Mouse (Mus musculus): Measurements from ENCODE around the gene Cers2. TPM values are rescaled to one million over a fixed set of nuclear protein-coding genes. Genes with fewer than 3 reads are reported as not detected.

Gene Cers2
- total and polyA plus RNA-seq, 2 experiments = 266 to 283 TPM

DNA sequence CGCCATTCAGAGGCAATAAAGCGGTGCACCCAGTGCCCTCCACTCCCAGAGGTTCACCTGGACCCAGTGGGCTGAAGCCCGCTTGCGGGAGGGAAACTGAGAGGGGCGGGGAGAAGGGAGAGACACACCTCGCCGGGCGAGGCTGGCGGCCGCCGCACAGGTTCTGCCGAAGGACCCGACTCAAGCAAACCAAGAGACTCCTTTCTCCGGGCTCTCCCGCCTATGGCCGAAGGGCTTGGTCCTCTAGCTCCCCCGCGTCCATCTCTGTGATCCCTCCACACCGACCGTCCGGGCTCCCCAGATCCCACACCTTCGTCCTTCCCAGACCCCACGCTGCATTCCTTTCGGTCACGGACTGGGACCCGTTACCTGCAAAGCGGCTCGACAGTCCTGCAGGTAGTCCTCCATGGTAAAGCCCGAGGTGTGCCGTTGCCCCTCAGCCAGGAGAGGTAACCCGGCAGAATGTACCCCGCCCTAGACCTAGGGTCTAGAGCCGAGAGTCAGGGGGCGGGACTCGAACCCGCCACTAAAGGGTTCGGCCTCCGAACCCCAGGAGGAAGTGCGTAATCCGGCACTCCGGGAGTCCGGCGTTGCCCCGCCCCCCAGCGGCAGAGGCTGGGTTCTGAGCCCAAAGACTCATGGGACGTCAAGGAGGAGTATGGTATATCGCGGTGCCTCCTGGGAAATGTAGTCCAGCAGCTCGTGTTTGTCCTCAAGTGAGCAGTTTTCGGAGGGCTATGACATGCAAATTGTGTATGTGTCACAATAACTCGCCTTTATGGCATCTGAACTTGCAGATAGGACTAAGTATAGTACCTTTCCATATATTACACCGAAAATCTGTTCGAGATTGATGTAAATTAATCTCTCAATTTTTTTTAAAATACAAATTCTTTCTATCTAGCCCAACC is 33.1 kb upstream of the Cers2 start, which contains the start of the genes Mindy1 and Prune1:
Gene Mindy1, plus strand, starts transcription at position 130 of the 911 bp plus-strand sequence.
Gene Prune1, minus strand, starts transcription at position 861 of the 911 bp plus-strand sequence.
- H3K36me3 ChIP-seq (ENCODE audit: control insufficient read depth, insufficient read depth, low read length) = no peaks in the 10 kb centered on the region
- peak; percentile 97 for DNase-seq (ENCODE audit: extremely low read depth, low read depth, low spot score)
- TF ChIP-seq CTCF (IDR thresholded peaks at IDR 0.05; ENCODE audit: low read depth, low read length) = no peak
- TF ChIP-seq POLR2A (IDR thresholded peaks at IDR 0.05; ENCODE audit: extremely low read depth, insufficient read depth, low read length) = 0 out of 2 replicates have a peak, but pooled peaks have one; percentile 33
- H3K27me3 ChIP-seq (ENCODE audit: control insufficient read depth, insufficient read depth, low read length) = no peaks in the 10 kb centered on the region
- H3K4me3 ChIP-seq (ENCODE audit: insufficient read depth, low read depth, low read length) = peak within 1 kb of the TSS; percentile 92
- H3K9ac ChIP-seq (ENCODE audit: low read depth, low read length) = peak within 1 kb of the TSS; percentile 92
- peak within 1 kb of the TSS; percentile 97 for H3K27ac ChIP-seq (replicated peaks; ENCODE audit: insufficient read depth, low read depth, low read length)
- WGBS = under 1% methylated on average over 53 of the region's 53 CpGs
- H3K79me2 ChIP-seq (ENCODE audit: control insufficient read depth, insufficient read depth, low read length) = peaks cover 23% of the 10 kb centered on the region; the same call in 1 of the 2 replicates
- H3K4me1 ChIP-seq (ENCODE audit: control insufficient read depth, insufficient read depth, low read length) = peaks cover 32% of the 10 kb centered on the region

- peak overlapping the region; percentile 90 for H3K9ac ChIP-seq (ENCODE audit: low read depth, low read length)
- no peak for TF ChIP-seq POLR2A (IDR thresholded peaks at IDR 0.05; ENCODE audit: extremely low read depth, insufficient read depth, low read length)
- TF ChIP-seq CTCF (IDR thresholded peaks at IDR 0.05; ENCODE audit: low read depth, low read length) = no peak
- H3K27ac ChIP-seq (replicated peaks; ENCODE audit: insufficient read depth, low read depth, low read length) = peak overlapping the region; percentile 97
- WGBS = under 1% methylated on average over 11 of the region's 11 CpGs
- H3K79me2 ChIP-seq (ENCODE audit: control insufficient read depth, insufficient read depth, low read length) = peaks cover 26% of the 10 kb centered on the region; the same call in 1 of the 2 replicates
- H3K36me3 ChIP-seq (ENCODE audit: control insufficient read depth, insufficient read depth, low read length) = peaks cover 6% of the 10 kb centered on the region; the same call in 1 of the 2 replicates
- H3K4me1 ChIP-seq (ENCODE audit: control insufficient read depth, insufficient read depth, low read length) = peaks cover 28% of the 10 kb centered on the region
- DNase-seq (ENCODE audit: extremely low read depth, low read depth, low spot score) = peak; percentile 92
- H3K27me3 ChIP-seq (ENCODE audit: control insufficient read depth, insufficient read depth, low read length) = no peaks in the 10 kb centered on the region
- H3K4me3 ChIP-seq (ENCODE audit: insufficient read depth, low read depth, low read length) = peak overlapping the region; percentile 83
These were observed 32.2 kb upstream of the Cers2 start for GRCm38 (mm10) chr3:95282381-95282864.

DNA sequence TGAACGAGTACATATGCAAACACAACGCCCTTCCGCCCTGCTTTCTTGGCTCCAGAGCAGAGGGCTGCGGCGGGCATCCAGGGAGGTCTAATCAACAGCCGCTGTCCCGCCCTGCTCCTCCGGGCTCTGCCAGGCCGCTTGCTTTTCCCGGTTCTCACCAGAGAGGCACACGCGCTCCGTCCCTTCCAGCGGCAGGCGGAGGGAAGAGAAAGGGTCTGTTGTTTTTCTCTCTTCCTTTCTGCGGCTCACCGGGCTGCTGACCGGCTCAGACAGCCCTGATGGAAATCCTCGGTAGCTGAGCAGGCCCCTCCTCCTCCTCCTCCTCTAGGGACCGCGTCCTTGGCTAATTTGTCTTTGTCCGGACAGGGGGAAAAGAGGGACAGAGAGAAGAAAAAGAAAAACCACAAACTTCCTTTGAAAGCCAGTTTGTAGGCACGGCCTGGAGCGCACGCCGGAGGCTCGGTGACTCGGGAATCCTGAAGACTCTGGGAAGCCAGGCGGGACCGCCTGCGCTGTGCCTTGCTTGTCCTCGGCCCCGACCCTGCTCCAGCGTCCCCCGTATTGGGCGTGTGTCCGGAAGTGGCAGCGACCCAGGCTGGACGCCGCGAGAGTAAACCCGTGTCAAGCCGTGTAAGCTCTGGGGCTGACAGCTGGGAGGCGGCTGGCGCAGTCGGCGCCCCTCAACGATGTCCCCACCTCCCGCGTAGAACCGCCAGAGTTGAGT is 31.6 kb upstream of the Cers2 start:
- TF ChIP-seq POLR2A (IDR thresholded peaks at IDR 0.05; ENCODE audit: extremely low read depth, insufficient read depth, low read length) = peak; percentile 60
- no peak; the same call in 1 of the 2 replicates for TF ChIP-seq CTCF (IDR thresholded peaks at IDR 0.05; ENCODE audit: low read depth, low read length)
- H3K4me3 ChIP-seq (ENCODE audit: insufficient read depth, low read depth, low read length) = peak overlapping the region; percentile 83
- H3K36me3 ChIP-seq (ENCODE audit: control insufficient read depth, insufficient read depth, low read length) = peaks cover 12% of the 10 kb centered on the region
- H3K27me3 ChIP-seq (ENCODE audit: control insufficient read depth, insufficient read depth, low read length) = no peaks in the 10 kb centered on the region
- H3K4me1 ChIP-seq (ENCODE audit: control insufficient read depth, insufficient read depth, low read length) = peaks cover 26% of the 10 kb centered on the region
- DNase-seq (ENCODE audit: extremely low read depth, low read depth, low spot score) = peak; percentile 80
- under 1% methylated on average over 51 of the region's 51 CpGs for WGBS
- H3K9ac ChIP-seq (ENCODE audit: low read depth, low read length) = peak overlapping the region; percentile 90
- peaks cover 26% of the 10 kb centered on the region; the same call in 1 of the 2 replicates for H3K79me2 ChIP-seq (ENCODE audit: control insufficient read depth, insufficient read depth, low read length)
- peak overlapping the region; percentile 97 for H3K27ac ChIP-seq (replicated peaks; ENCODE audit: insufficient read depth, low read depth, low read length)

- Histone ChIP-seq H3K4me3 (ENCODE audit: insufficient read depth, low read depth, low read length) (peak overlapping the region; percentile 83), H3K27me3 (ENCODE audit: control insufficient read depth, insufficient read depth, low read length) (no peaks in the 10 kb centered on the region), H3K79me2 (ENCODE audit: control insufficient read depth, insufficient read depth, low read length) (peaks cover 26% of the 10 kb centered on the region; the same call in 1 of the 2 replicates), H3K36me3 (ENCODE audit: control insufficient read depth, insufficient read depth, low read length) (peaks cover 17% of the 10 kb centered on the region), H3K4me1 (ENCODE audit: control insufficient read depth, insufficient read depth, low read length) (peaks cover 24% of the 10 kb centered on the region), H3K9ac (ENCODE audit: low read depth, low read length) (peak overlapping the region; percentile 90), H3K27ac (replicated peaks; ENCODE audit: insufficient read depth, low read depth, low read length) (peak overlapping the region; percentile 97)
- under 1% methylated on average over 7 of the region's 7 CpGs for WGBS
- no peak for TF ChIP-seq POLR2A (IDR thresholded peaks at IDR 0.05; ENCODE audit: extremely low read depth, insufficient read depth, low read length)
- no peak for TF ChIP-seq CTCF (IDR thresholded peaks at IDR 0.05; ENCODE audit: low read depth, low read length)
- no peak for DNase-seq (ENCODE audit: extremely low read depth, low read depth, low spot score)
These were observed 31.0 kb upstream of the Cers2 start for GRCm38 (mm10) chr3:95283589-95283941.

- H3K36me3 ChIP-seq (ENCODE audit: control insufficient read depth, insufficient read depth, low read length) = peaks cover 20% of the 10 kb centered on the region
- no peaks in the 10 kb centered on the region for H3K27me3 ChIP-seq (ENCODE audit: control insufficient read depth, insufficient read depth, low read length)
- TF ChIP-seq CTCF (IDR thresholded peaks at IDR 0.05; ENCODE audit: low read depth, low read length) = no peak
- TF ChIP-seq POLR2A (IDR thresholded peaks at IDR 0.05; ENCODE audit: extremely low read depth, insufficient read depth, low read length) = no peak
- H3K9ac ChIP-seq (ENCODE audit: low read depth, low read length) = peak overlapping the region; percentile 90
- H3K4me1 ChIP-seq (ENCODE audit: control insufficient read depth, insufficient read depth, low read length) = peaks cover 24% of the 10 kb centered on the region
- peak overlapping the region; percentile 97 for H3K27ac ChIP-seq (replicated peaks; ENCODE audit: insufficient read depth, low read depth, low read length)
- 7% methylated on average over 1 of the region's 1 CpGs for WGBS
- H3K4me3 ChIP-seq (ENCODE audit: insufficient read depth, low read depth, low read length) = peak overlapping the region; percentile 83
- peak; percentile 76 for DNase-seq (ENCODE audit: extremely low read depth, low read depth, low spot score)
- H3K79me2 ChIP-seq (ENCODE audit: control insufficient read depth, insufficient read depth, low read length) = peaks cover 23% of the 10 kb centered on the region; the same call in 1 of the 2 replicates
These were observed 30.5 kb upstream of the Cers2 start for GRCm38 (mm10) chr3:95284062-95284461.

Data from liver, adult 2 months (tissue).